Mouse (Mus musculus): ENCODE data around the gene Fam135a. TPM values are rescaled to one million over a fixed set of nuclear protein-coding genes. Genes with fewer than 3 reads are reported as not detected.
"Not testable (repeated sequence)": the region's sequence is repeated elsewhere in the genome, so short reads cannot be mapped to it uniquely, and the experiment has no call there.

The Fam135a gene
- polyA plus RNA-seq, 1 experiment from 2014 or later, result 41.9 TPM

- Histone ChIP-seq H3K9ac (ENCODE audit: low read length) (no peak overlapping the region), H3K4me1 (ENCODE audit: control insufficient read depth, insufficient read depth, low read length) (no peaks in the 10 kb centered on the region), H3K9me3 (ENCODE audit: control insufficient read depth, low read length) (no peaks in the 10 kb centered on the region), H3K4me2 (ENCODE audit: low read depth) (no peak overlapping the region), H3K4me3 (ENCODE audit: low read depth, low read length) (no peak overlapping the region), H3K27ac (ENCODE audit: low read depth, low read length) (no peak overlapping the region), H3K36me3 (ENCODE audit: control insufficient read depth, insufficient read depth, low read length) (0 out of 2 replicates have a peak, but pooled peaks cover 3% of the 10 kb centered on the region), H3K27me3 (ENCODE audit: control insufficient read depth, insufficient read depth, low read length) (no peaks in the 10 kb centered on the region)
- DNase-seq (ENCODE audit: low spot score) (no peak), ATAC-seq (ENCODE audit: insufficient read depth, low FRiP score, low TSS enrichment) (no peak)
- 86% methylated on average over 7 of the region's 7 CpGs for WGBS
These were observed 101.9 kb downstream of the Fam135a start for GRCm38 (mm10) chr1:23998120-23998810.

- DNase-seq (ENCODE audit: low spot score), result no peak
- 0 out of 2 replicates have a peak, but pooled peaks cover 3% of the 10 kb centered on the region for H3K36me3 ChIP-seq (ENCODE audit: control insufficient read depth, insufficient read depth, low read length)
- H3K4me3 ChIP-seq (ENCODE audit: low read depth, low read length), result no peak overlapping the region
- H3K9ac ChIP-seq (ENCODE audit: low read length), result no peak overlapping the region
- H3K4me1 ChIP-seq (ENCODE audit: control insufficient read depth, insufficient read depth, low read length), result no peaks in the 10 kb centered on the region
- no peak for ATAC-seq (ENCODE audit: insufficient read depth, low FRiP score, low TSS enrichment)
- H3K27ac ChIP-seq (ENCODE audit: low read depth, low read length), result no peak overlapping the region
- no peak overlapping the region for H3K4me2 ChIP-seq (ENCODE audit: low read depth)
- H3K9me3 ChIP-seq (ENCODE audit: control insufficient read depth, low read length), result no peaks in the 10 kb centered on the region
- H3K27me3 ChIP-seq (ENCODE audit: control insufficient read depth, insufficient read depth, low read length), result no peaks in the 10 kb centered on the region
- WGBS, result 94% methylated on average over 3 of the region's 3 CpGs
These were observed 102.6 kb downstream of the Fam135a start for GRCm38 (mm10) chr1:23997493-23997892.

GRCm38 (mm10) chr1:23995420-23995819 lies 104.7 kb downstream of the Fam135a start:
- H3K36me3 ChIP-seq (ENCODE audit: control insufficient read depth, insufficient read depth, low read length), result 0 out of 2 replicates have a peak, but pooled peaks cover 3% of the 10 kb centered on the region
- no peak for ATAC-seq (ENCODE audit: insufficient read depth, low FRiP score, low TSS enrichment)
- no peaks in the 10 kb centered on the region for H3K9me3 ChIP-seq (ENCODE audit: control insufficient read depth, low read length)
- no peak overlapping the region for H3K4me3 ChIP-seq (ENCODE audit: low read depth, low read length)
- WGBS, result 94% methylated on average over 4 of the region's 4 CpGs
- no peaks in the 10 kb centered on the region for H3K4me1 ChIP-seq (ENCODE audit: control insufficient read depth, insufficient read depth, low read length)
- DNase-seq (ENCODE audit: low spot score), result no peak
- no peaks in the 10 kb centered on the region for H3K27me3 ChIP-seq (ENCODE audit: control insufficient read depth, insufficient read depth, low read length)
- no peak overlapping the region for H3K27ac ChIP-seq (ENCODE audit: low read depth, low read length)
- no peak overlapping the region for H3K4me2 ChIP-seq (ENCODE audit: low read depth)
- H3K9ac ChIP-seq (ENCODE audit: low read length), result no peak overlapping the region

GRCm38 (mm10) chr1:23983118-23983517 lies 117.0 kb downstream of the Fam135a start:
- Histone ChIP-seq H3K9ac (ENCODE audit: low read length) (no peak overlapping the region), H3K4me3 (ENCODE audit: low read depth, low read length) (no peak overlapping the region), H3K4me1 (ENCODE audit: control insufficient read depth, insufficient read depth, low read length) (no peaks in the 10 kb centered on the region), H3K27ac (ENCODE audit: low read depth, low read length) (no peak overlapping the region), H3K4me2 (ENCODE audit: low read depth) (no peak overlapping the region), H3K36me3 (ENCODE audit: control insufficient read depth, insufficient read depth, low read length) (no peaks in the 10 kb centered on the region), H3K27me3 (ENCODE audit: control insufficient read depth, insufficient read depth, low read length) (no peaks in the 10 kb centered on the region), H3K9me3 (ENCODE audit: control insufficient read depth, low read length) (no peaks in the 10 kb centered on the region)
- DNase-seq (ENCODE audit: low spot score), result no peak
- ATAC-seq (ENCODE audit: insufficient read depth, low FRiP score, low TSS enrichment), result no peak
- 88% methylated on average over 3 of the region's 3 CpGs for WGBS

- Histone ChIP-seq H3K4me3 (ENCODE audit: low read depth, low read length) (no peak overlapping the region), H3K27me3 (ENCODE audit: control insufficient read depth, insufficient read depth, low read length) (no peaks in the 10 kb centered on the region), H3K9ac (ENCODE audit: low read length) (no peak overlapping the region), H3K4me1 (ENCODE audit: control insufficient read depth, insufficient read depth, low read length) (no peaks in the 10 kb centered on the region), H3K27ac (ENCODE audit: low read depth, low read length) (no peak overlapping the region), H3K36me3 (ENCODE audit: control insufficient read depth, insufficient read depth, low read length) (no peaks in the 10 kb centered on the region), H3K9me3 (ENCODE audit: control insufficient read depth, low read length) (no peaks in the 10 kb centered on the region), H3K4me2 (ENCODE audit: low read depth) (no peak overlapping the region)
- 80% methylated on average over 6 of the region's 6 CpGs for WGBS
- DNase-seq (ENCODE audit: low spot score), result no peak
- no peak for ATAC-seq (ENCODE audit: insufficient read depth, low FRiP score, low TSS enrichment)
These were observed 121.9 kb downstream of the Fam135a start for GRCm38 (mm10) chr1:23978281-23978680.

GRCm38 (mm10) chr1:23971159-23971558 lies 129.0 kb downstream of the Fam135a start:
- 91% methylated on average over 3 of the region's 4 CpGs for WGBS

GRCm38 (mm10) chr1:23968027-23968725 lies 132.0 kb downstream of the Fam135a start:
- H3K9me3 ChIP-seq (ENCODE audit: control insufficient read depth, low read length), result no peaks in the 10 kb centered on the region

More at GRCm38 (mm10) chr1:23971159-23971558, 129.0 kb downstream of the Fam135a start:
- not testable (repeated sequence) for H3K9me3 ChIP-seq (ENCODE audit: control insufficient read depth, low read length); H3K27me3 ChIP-seq (ENCODE audit: control insufficient read depth, insufficient read depth, low read length); H3K4me1 ChIP-seq (ENCODE audit: control insufficient read depth, insufficient read depth, low read length); H3K4me3 ChIP-seq (ENCODE audit: low read depth, low read length); H3K27ac ChIP-seq (ENCODE audit: low read depth, low read length); H3K9ac ChIP-seq (ENCODE audit: low read length); ATAC-seq (ENCODE audit: insufficient read depth, low FRiP score, low TSS enrichment); DNase-seq (ENCODE audit: low spot score); H3K36me3 ChIP-seq (ENCODE audit: control insufficient read depth, insufficient read depth, low read length); H3K4me2 ChIP-seq (ENCODE audit: low read depth)

GRCm38 (mm10) chr1:23966226-23966625 lies 133.9 kb downstream of the Fam135a start:
- ATAC-seq (ENCODE audit: insufficient read depth, low FRiP score, low TSS enrichment), result no peak
- Histone ChIP-seq H3K27ac (ENCODE audit: low read depth, low read length) (no peak overlapping the region), H3K27me3 (ENCODE audit: control insufficient read depth, insufficient read depth, low read length) (no peaks in the 10 kb centered on the region), H3K36me3 (ENCODE audit: control insufficient read depth, insufficient read depth, low read length) (no peaks in the 10 kb centered on the region), H3K4me2 (ENCODE audit: low read depth) (no peak overlapping the region), H3K4me3 (ENCODE audit: low read depth, low read length) (no peak overlapping the region), H3K9me3 (ENCODE audit: control insufficient read depth, low read length) (no peaks in the 10 kb centered on the region), H3K4me1 (ENCODE audit: control insufficient read depth, insufficient read depth, low read length) (no peaks in the 10 kb centered on the region), H3K9ac (ENCODE audit: low read length) (no peak overlapping the region)
- 64% methylated on average over 1 of the region's 1 CpGs for WGBS
- DNase-seq (ENCODE audit: low spot score), result no peak

More at GRCm38 (mm10) chr1:23968027-23968725, 132.0 kb downstream of the Fam135a start:
- Histone ChIP-seq H3K4me3 (ENCODE audit: low read depth, low read length) (no peak overlapping the region), H3K9ac (ENCODE audit: low read length) (no peak overlapping the region), H3K36me3 (ENCODE audit: control insufficient read depth, insufficient read depth, low read length) (no peaks in the 10 kb centered on the region), H3K4me1 (ENCODE audit: control insufficient read depth, insufficient read depth, low read length) (no peaks in the 10 kb centered on the region), H3K4me2 (ENCODE audit: low read depth) (no peak overlapping the region), H3K27me3 (ENCODE audit: control insufficient read depth, insufficient read depth, low read length) (no peaks in the 10 kb centered on the region), H3K27ac (ENCODE audit: low read depth, low read length) (no peak overlapping the region)
- ATAC-seq (ENCODE audit: insufficient read depth, low FRiP score, low TSS enrichment) (no peak), DNase-seq (ENCODE audit: low spot score) (no peak)
- WGBS, result 90% methylated on average over 8 of the region's 9 CpGs

Data from neural tube, embryonic 11.5 days (tissue).